Mouse (Mus musculus) ES-Bruce4 (cell line): ENCODE results near the gene Dtnb.

Experiments used
- CTCF ChIP-seq: IDR thresholded peaks from one replicate; pipeline ENCODE4 v1.8.1; 2011; ENCODE audit warnings: low read depth, low read length
- EP300 ChIP-seq: IDR thresholded peaks from 2 replicates; pipeline ENCODE4 v1.6.1; 2011; ENCODE audit warnings: low read depth, low read length; ENCODE audit not compliant: insufficient read depth
- POLR2A ChIP-seq: IDR thresholded peaks from one replicate; pipeline ENCODE4 v1.8.1; 2011; ENCODE audit warnings: low read length; ENCODE audit not compliant: insufficient read depth

GRCm38 (mm10) chr12:3561032-3561431, 11.1 kb upstream of the Dtnb start:
- no peak for TF ChIP-seq CTCF
- TF ChIP-seq POLR2A = no peak
- TF ChIP-seq EP300 = no peak
